Mouse (Mus musculus): ENCODE measurements at regions not wholly inside any gene's neighbourhood (a gene's known extent, or its start where the extent isn't known, plus 50 kb on each side); places are given as distances from the start of the nearest gene placed in this dataset.

- TF ChIP-seq POLR2A (IDR thresholded peaks at IDR 0.05; ENCODE audit: extremely low read depth, insufficient read depth, low read length): no peak
- no peak for TF ChIP-seq CTCF (IDR thresholded peaks at IDR 0.05; ENCODE audit: low read depth, low read length)
Observed at GRCm38 (mm10) chr11:112926330-112927025, 144.5 kb downstream of the Sox9 start.
